Mouse (Mus musculus) lung, adult 2 months (tissue): ENCODE measurements around the gene Galk1.

Experiments used
- CTCF ChIP-seq: fragments of 200-500 bp; IDR thresholded peaks from 2 replicates; pipeline ENCODE4 v1.5.1; 2011; ENCODE audit warnings: mild to moderate bottlenecking, low read length, control low read depth; ENCODE audit not compliant: insufficient read depth
- POLR2A ChIP-seq: fragments of 200-500 bp; IDR thresholded peaks from 2 replicates; pipeline ENCODE4 v1.6.1; 2011; ENCODE audit warnings: low read depth, mild to moderate bottlenecking, control low read depth, low read length, borderline replicate concordance; ENCODE audit errors: extremely low read depth

DNA sequence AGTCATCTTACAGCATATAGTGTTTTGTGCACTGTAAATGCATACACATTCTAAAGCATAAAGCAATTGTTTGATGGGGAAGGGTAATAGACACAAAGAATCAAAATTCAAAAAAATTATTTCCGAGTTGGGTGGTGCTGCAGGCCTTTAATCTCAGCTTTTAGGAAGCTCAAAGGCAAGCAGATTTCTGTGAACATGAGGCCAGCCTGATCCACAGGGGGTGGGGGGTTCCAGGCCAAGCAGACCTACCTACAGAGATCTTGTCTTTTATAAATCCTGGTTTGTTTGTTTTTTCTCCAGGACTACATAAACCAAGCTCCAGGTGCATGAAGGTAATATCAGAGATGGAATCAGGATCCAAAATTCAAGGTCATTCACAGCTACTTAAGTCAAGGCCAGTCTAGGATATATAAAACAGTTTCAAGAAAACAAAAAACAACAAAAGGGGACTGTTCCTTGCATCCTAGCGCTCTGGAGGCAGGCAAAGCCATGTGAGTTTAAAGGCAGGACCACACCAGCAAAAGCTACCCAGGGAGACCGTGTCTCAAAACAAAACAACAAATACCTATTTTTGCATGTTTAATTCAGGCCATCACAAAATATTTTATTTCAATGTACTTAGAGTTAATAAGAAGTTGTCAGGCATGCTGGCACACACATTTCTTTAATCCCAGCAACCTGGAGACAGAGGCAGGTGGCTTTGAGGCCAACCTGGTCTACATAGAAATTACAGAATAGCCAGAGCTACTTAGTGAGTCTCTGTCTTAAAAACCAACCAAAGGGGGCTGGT is 12.7 kb upstream of the Galk1 start:
- TF ChIP-seq POLR2A (no peak), CTCF (no peak)
